Mouse (Mus musculus) lung, adult 2 months (tissue): ENCODE measurements around the gene Mdga1. TPM values are rescaled to one million over a fixed set of nuclear protein-coding genes. Genes with fewer than 3 reads are reported as not detected.
A peak's percentile ranks its signal among the peaks of the same experiment; 100 is the strongest.

Experiments used
- DNase-seq: peaks from one replicate; pipeline ENCODE4 v3.0.0; 2022
- H3K4me1 ChIP-seq: fragments of 200-500 bp; 2 replicates; pipeline ENCODE4 v1.6.1; 2011; ENCODE audit warnings: low read length; ENCODE audit not compliant: control insufficient read depth, insufficient read depth
- H3K4me3 ChIP-seq: fragments of 200-500 bp; replicated peaks from 2 replicates; pipeline ENCODE3; 2011; ENCODE audit warnings: low read depth, mild to moderate bottlenecking, control low read depth, low read length; ENCODE audit errors: extremely low read depth
- CTCF ChIP-seq: fragments of 200-500 bp; IDR thresholded peaks from 2 replicates; pipeline ENCODE4 v1.5.1; 2011; ENCODE audit warnings: mild to moderate bottlenecking, low read length, control low read depth; ENCODE audit not compliant: insufficient read depth
- POLR2A ChIP-seq: fragments of 200-500 bp; IDR thresholded peaks from 2 replicates; pipeline ENCODE4 v1.6.1; 2011; ENCODE audit warnings: low read depth, mild to moderate bottlenecking, control low read depth, low read length, borderline replicate concordance; ENCODE audit errors: extremely low read depth
- WGBS: fragments of 180-500 bp; shearing (Covaris S2); methylation state at CpG from one replicate; pipeline ENCODE4 v1.1.7; 2018; 5-methylcytosine and 5-hydroxymethylcytosine counted together
- polyA plus RNA-seq: library from polyadenylated mRNA; depleted of rRNA; stranded (reverse); fragments of >200 nt; gene quantifications from 2 replicates; pipeline ENCODE4 v1.2.3, GENCODE M21; 2012

The Mdga1 gene
- polyA plus RNA-seq, 1 experiment = 4.4 TPM

GRCm38 (mm10) chr17:29831696-29832095, 138.2 kb downstream of the Mdga1 start:
- 81% methylated on average over 11 of the region's 11 CpGs for WGBS
- TF ChIP-seq POLR2A (no peak), CTCF (no peak)
- DNase-seq = no peak
- Histone ChIP-seq H3K4me3 (no peak overlapping the region), H3K4me1 (no peaks in the 10 kb centered on the region)

DNA sequence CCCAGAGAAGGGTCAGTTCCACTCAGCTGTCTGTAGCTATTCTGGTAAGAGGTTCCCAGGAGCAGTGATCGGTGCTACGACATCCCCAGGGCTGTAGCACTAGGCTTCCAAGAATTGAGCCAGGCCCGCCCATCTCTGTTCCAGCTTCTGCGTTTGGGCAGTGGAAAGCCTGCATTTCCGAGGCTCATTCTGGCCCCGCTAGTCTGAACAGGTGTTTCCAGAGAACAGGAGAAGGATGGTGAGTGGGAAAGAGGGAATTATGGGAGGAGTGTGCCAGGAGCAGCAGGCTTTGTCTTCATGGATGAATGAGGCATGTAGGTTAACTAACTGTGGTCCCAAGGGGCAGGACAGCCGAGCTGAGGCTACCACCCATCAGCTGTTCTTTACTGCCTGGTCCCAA, 140.8 kb downstream of the Mdga1 start:
- Histone ChIP-seq H3K4me1 (no peaks in the 10 kb centered on the region), H3K4me3 (no peak overlapping the region)
- WGBS = 77% methylated on average over 7 of the region's 7 CpGs
- DNase-seq = no peak
- TF ChIP-seq CTCF (no peak), POLR2A (no peak)

GRCm38 (mm10) chr17:29827602-29828001, 142.3 kb downstream of the Mdga1 start:
- DNase-seq = no peak
- WGBS = 73% methylated on average over 5 of the region's 5 CpGs
- H3K4me1 ChIP-seq = no peaks in the 10 kb centered on the region
- H3K4me3 ChIP-seq = no peak overlapping the region
- TF ChIP-seq POLR2A (no peak), CTCF (no peak)

- WGBS = 53% methylated on average over 4 of the region's 4 CpGs
- DNase-seq = no peak
- no peak overlapping the region for H3K4me3 ChIP-seq
- no peak for TF ChIP-seq POLR2A
- TF ChIP-seq CTCF = no peak
- H3K4me1 ChIP-seq = no peaks in the 10 kb centered on the region
Measured at GRCm38 (mm10) chr17:29824512-29825120, 145.3 kb downstream of the Mdga1 start.

DNA sequence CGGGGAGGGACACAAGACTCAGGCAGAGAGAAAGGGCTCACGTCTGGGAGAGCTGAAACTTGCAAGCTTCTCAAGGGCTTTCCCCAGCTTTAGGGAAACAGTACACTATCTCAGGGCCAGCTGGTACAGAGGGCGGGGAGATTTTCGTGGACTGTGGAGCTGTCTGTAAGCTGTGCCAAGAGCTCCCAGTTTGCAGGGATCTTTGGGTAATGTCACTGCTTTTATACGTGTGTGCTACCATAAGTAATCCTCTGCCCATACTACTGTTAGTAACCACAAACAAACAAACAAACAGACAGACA, 145.7 kb downstream of the Mdga1 start:
- no peaks in the 10 kb centered on the region for H3K4me1 ChIP-seq
- WGBS = 37% methylated on average over 5 of the region's 5 CpGs
- DNase-seq = no peak
- TF ChIP-seq CTCF (no peak), POLR2A (no peak)
- H3K4me3 ChIP-seq = no peak overlapping the region

DNA sequence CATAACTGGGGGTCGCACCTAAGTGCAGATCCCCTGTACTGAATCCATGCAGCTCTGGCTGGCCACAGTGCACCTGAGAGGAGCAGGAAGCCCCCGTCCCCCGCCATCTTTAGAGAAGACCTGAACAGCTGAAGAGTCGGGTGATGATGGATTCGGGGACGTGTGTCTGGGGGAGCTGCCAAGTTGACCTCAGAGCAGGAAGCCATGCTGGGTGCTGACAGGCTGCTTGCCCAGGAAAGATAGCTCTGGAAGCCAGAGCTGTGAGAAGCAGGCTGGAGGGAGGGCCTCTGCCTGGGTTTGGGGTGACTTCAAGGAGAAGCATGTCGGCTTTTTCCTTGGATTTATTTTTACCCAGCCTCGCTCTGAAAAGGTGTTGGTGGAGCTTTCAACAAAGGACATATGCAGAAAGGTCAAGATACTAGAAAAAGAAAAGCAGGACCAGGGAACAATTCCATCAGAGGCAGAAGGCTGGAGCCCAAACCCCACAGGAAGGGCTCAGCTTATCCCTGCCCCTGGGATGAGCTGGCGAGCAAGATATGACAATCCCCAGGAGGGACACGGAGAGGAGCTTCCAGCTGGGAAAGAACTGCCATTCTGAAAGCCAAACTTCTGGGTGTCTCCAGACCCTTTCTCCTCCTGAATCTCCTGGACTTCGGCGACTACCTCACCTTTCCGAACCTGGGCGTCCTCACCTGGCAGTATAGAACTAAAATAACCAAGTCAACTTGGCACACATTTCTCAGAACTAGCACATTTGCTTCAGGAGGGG, 146.3 kb downstream of the Mdga1 start:
- TF ChIP-seq CTCF = no peak
- TF ChIP-seq POLR2A = no peak
- Histone ChIP-seq H3K4me3 (no peak overlapping the region), H3K4me1 (no peaks in the 10 kb centered on the region)
- 54% methylated on average over 14 of the region's 14 CpGs for WGBS
- no peak for DNase-seq

DNA sequence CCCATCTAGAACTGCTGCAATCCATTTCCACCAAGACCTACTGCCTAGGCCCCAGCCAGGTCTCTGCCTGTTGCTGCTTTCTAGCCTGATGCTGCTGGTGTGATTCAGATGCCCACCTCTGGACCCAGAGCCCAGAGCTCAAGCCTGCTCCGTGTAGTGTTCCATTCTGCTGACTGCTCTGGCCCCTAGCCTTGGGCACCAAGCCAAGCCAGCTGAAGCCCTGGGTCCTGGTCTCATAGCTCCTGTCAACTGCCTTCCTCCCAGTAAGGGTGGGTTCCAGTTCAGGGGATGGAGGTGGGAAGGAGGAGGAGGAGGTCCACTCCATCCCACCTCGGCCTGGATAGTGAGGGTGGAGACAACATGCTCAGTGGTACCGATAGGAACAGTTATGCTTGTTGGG, 150.3 kb downstream of the Mdga1 start:
- no peak overlapping the region for H3K4me3 ChIP-seq
- 81% methylated on average over 3 of the region's 3 CpGs for WGBS
- DNase-seq = no peak
- no peaks in the 10 kb centered on the region for H3K4me1 ChIP-seq
- TF ChIP-seq CTCF = no peak
- no peak for TF ChIP-seq POLR2A

GRCm38 (mm10) chr17:29818989-29819388, 150.9 kb downstream of the Mdga1 start:
- no peak for TF ChIP-seq POLR2A
- no peak for TF ChIP-seq CTCF
- Histone ChIP-seq H3K4me3 (no peak overlapping the region), H3K4me1 (no peaks in the 10 kb centered on the region)
- DNase-seq = peak; percentile 14
- WGBS = 62% methylated on average over 7 of the region's 7 CpGs

- H3K4me1 ChIP-seq = no peaks in the 10 kb centered on the region
- no peak for TF ChIP-seq POLR2A
- no peak overlapping the region for H3K4me3 ChIP-seq
- DNase-seq = no peak
- WGBS = 65% methylated on average over 11 of the region's 11 CpGs
Measured at GRCm38 (mm10) chr17:29818264-29818945, 151.5 kb downstream of the Mdga1 start.

GRCm38 (mm10) chr17:29814758-29815157, 155.1 kb downstream of the Mdga1 start:
- Histone ChIP-seq H3K4me3 (no peak overlapping the region), H3K4me1 (no peaks in the 10 kb centered on the region)
- no peak for DNase-seq
- TF ChIP-seq CTCF (no peak), POLR2A (no peak)
- 50% methylated on average over 6 of the region's 6 CpGs for WGBS
